Mouse (Mus musculus) embryonic facial prominence, embryonic 10.5 days (tissue): Measurements from ENCODE around the gene Capn5. TPM values are rescaled to one million over a fixed set of nuclear protein-coding genes. Genes with fewer than 3 reads are reported as not detected.

Experiments
- DNase-seq: peaks from one replicate; pipeline ENCODE4 v3.0.0-alpha.2; 2017; ENCODE audit warnings: low spot score
- H3K27ac ChIP-seq: fragments of 300-500 bp; sonication (generic); replicated peaks from 2 replicates; pipeline ENCODE4 v1.5.1; 2016; ENCODE audit warnings: mild to moderate bottlenecking
- H3K27me3 ChIP-seq: fragments of 300-500 bp; sonication (generic); replicated peaks from 2 replicates; pipeline ENCODE4 v1.6.1; 2016; ENCODE audit warnings: low read depth, mild to moderate bottlenecking; ENCODE audit not compliant: poor library complexity, severe bottlenecking
- H3K36me3 ChIP-seq: fragments of 300-500 bp; sonication (generic); replicated peaks from 2 replicates; pipeline ENCODE4 v1.6.1; 2016; ENCODE audit warnings: mild to moderate bottlenecking, moderate library complexity
- H3K4me1 ChIP-seq: fragments of 300-500 bp; sonication (generic); 2 replicates; pipeline ENCODE4 v1.6.1; 2016
- H3K4me3 ChIP-seq: fragments of 300-500 bp; sonication (generic); 2 replicates; pipeline ENCODE4 v1.5.1; 2016; ENCODE audit warnings: mild to moderate bottlenecking, moderate library complexity
- H3K9me3 ChIP-seq: fragments of 300-500 bp; sonication (generic); 2 replicates; pipeline ENCODE4 v1.6.1; 2016; ENCODE audit warnings: mild to moderate bottlenecking
- WGBS: fragments of 180-500 bp; shearing (Covaris S2); methylation state at CpG from one replicate; pipeline ENCODE4 v1.1.7; 2016; 5-methylcytosine and 5-hydroxymethylcytosine counted together
- polyA plus RNA-seq: library from polyadenylated mRNA; unstranded; fragments of >200 nt; fragmentation: Nextera tagmentation; extraction: Ambion mirVana; gene quantifications from 2 replicates; pipeline ENCODE4 v1.2.1, GENCODE M21; 2016

The Capn5 gene
- polyA plus RNA-seq, 1 experiment from 2014 or later: 4.7 TPM

DNA sequence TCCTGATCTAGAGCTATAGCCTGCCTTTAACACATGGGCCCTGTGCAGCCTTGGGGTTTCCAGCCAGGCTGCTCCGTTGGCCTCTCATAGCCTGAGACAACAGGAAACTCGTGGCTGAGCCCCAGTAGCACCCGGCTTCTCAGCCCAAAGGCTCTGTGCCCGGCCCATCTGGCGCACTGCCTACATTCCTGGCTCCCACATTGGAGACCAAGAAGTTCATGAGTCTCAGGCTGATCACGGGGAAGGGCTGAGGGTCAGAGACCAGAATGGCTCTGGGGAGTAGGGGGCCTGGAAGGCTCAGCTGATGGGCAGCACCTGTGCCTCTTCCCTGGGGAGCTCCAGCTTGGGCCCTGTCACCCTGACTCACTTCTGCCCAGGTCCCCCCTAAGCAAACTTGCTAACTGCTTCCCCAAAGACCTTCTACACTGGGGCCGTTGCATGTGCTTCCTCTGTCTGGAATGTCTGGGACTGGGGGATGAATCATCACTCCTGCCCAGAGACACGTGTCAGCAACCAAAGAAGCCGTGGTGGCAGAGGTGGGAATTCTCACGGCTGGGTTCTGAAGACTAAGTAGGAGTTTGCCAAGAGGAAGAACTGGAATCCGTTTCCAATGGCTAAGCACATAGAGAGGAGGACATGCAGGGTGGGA, 60.9 kb downstream of the Capn5 start:
- Histone ChIP-seq H3K4me1 (peaks cover 39% of the 10 kb centered on the region), H3K9me3 (no peaks in the 10 kb centered on the region), H3K36me3 (no peaks in the 10 kb centered on the region), H3K27me3 (peaks cover 22% of the 10 kb centered on the region), H3K27ac (no peak overlapping the region), H3K4me3 (no peak overlapping the region)
- WGBS: 75% methylated on average over 11 of the region's 11 CpGs
- no peak for DNase-seq

DNA sequence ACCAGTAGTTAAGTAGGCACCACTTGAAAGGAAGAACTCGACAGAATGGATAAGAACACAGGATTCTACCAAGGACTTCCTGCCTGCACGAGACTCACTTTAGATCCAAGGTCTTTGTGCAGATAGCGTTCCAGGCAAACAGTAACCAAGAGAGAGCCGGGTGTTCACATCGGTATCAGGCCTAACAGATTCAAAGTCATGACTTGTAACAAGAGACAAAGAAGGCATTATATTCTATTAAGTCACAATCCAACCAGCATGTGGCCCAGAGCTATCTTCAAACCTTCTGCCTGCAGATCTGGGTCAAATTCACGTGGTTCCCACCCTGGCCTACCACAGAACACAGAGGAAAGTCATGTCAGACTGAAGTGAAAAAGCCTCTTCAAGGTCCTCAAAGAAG, 63.4 kb downstream of the Capn5 start:
- 64% methylated on average over 6 of the region's 6 CpGs for WGBS
- Histone ChIP-seq H3K4me1 (peaks cover 37% of the 10 kb centered on the region), H3K9me3 (no peaks in the 10 kb centered on the region), H3K27ac (no peak overlapping the region), H3K27me3 (peaks cover 38% of the 10 kb centered on the region), H3K4me3 (no peak overlapping the region), H3K36me3 (no peaks in the 10 kb centered on the region)
- DNase-seq: no peak

DNA sequence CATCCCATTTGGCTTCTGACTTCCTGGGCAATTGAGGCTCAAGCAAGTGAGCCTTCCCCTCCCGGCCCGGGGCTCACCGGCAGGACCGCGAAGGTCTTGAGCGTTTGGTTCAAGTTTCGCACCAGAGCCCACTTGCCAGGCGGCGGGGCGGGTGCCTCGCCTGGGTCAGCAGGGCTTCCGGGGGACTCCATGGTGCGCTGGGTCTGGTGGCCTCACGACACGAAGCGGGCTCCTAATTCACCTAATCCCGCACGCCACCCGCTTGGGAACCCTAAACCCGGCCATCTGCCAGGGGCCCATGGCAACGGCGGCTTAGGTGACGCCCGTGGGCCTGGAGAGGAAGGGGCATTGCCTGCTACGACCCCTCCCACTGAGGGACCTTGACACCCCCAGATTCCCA, 66.8 kb downstream of the Capn5 start:
- DNase-seq: peak; percentile 43
- Histone ChIP-seq H3K4me3 (peak overlapping the region; percentile 51), H3K27ac (peak overlapping the region; percentile 31; the same call in 1 of the 2 replicates), H3K9me3 (no peaks in the 10 kb centered on the region), H3K4me1 (peaks cover 15% of the 10 kb centered on the region), H3K36me3 (no peaks in the 10 kb centered on the region), H3K27me3 (peaks cover 45% of the 10 kb centered on the region)
- WGBS: 6% methylated on average over 25 of the region's 25 CpGs

DNA sequence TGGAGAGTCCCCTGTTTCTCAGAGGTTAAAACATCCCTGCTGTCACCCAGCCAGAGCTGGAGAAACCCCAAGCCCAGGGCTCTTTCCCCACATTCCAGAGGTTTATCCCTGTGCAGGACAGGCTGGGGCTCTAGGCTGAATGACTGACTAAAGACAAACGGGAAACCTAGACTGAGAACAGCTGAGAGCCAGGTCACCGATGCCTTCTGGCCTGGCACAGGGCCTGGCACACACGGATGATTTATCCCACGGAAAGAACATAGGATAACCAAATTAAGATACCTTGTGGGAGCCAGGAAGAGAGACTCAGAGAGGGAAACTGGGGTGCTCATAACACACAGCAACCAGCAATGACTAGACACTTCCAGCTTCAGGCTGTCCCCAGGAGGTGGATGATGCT, 68.3 kb downstream of the Capn5 start:
- Histone ChIP-seq H3K36me3 (no peaks in the 10 kb centered on the region), H3K27me3 (peaks cover 45% of the 10 kb centered on the region), H3K4me3 (no peak overlapping the region), H3K4me1 (peaks cover 19% of the 10 kb centered on the region), H3K9me3 (no peaks in the 10 kb centered on the region), H3K27ac (no peak overlapping the region)
- 79% methylated on average over 4 of the region's 4 CpGs for WGBS
- DNase-seq: no peak

DNA sequence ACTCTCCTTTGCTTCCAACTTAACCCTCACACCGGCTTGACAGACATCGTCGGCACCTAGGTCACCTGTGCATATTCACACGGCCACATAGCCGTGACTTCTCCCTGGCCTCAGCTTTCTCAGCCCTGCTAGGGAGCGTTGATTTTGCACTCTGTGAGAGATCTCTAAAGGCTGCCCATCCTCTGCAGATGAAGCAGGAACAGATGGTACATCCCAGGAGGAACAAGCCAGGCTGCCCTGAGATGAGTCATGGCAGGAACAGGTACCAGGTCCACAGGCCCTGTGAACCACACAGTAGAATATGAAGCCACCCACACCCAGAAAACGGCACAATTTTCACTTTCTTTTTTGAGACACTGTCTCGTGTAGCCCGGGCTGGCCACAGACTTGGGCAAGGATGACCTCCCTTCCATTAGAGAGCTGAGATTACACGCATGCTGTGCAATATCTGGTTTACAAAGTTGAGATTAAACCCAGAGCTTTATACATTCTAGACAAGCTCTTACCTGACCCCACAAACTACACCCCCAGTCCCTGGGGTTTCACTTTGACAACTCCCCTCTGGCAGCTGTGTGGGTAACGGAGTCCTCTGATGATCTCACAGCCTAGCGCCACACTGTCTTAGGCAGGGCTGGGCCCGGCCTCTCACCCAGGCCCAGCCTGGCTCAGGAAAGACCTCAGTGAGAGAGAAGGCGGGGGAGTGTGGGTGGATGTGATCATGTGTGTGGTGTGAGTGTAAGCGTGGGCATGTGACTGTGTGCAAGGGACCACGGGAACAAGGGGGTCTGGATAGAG, 69.2 kb downstream of the Capn5 start:
- Histone ChIP-seq H3K4me1 (peaks cover 24% of the 10 kb centered on the region), H3K36me3 (no peaks in the 10 kb centered on the region), H3K9me3 (no peaks in the 10 kb centered on the region), H3K27me3 (peaks cover 45% of the 10 kb centered on the region), H3K27ac (no peak overlapping the region), H3K4me3 (no peak overlapping the region)
- DNase-seq: no peak
- WGBS: 85% methylated on average over 16 of the region's 16 CpGs

DNA sequence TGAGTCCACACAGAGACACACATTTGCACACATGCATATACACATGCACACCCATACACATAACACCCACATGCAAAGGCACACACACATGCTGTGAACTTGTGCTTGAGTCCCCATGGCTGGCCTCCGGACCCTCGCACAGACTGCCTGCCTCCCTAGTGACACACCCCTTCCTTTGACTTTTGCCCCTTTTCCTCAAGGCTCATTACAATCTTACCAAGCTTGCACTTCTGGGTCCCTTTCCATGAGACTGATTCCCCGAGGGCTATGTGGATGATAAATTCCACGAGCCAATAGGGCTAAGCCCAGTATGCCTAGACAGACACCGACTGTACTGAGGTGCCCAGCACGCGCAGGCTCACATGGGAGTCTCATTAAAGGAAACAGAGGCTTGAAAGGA, 71.8 kb downstream of the Capn5 start:
- no peaks in the 10 kb centered on the region for H3K36me3 ChIP-seq
- H3K4me1 ChIP-seq: peaks cover 36% of the 10 kb centered on the region
- WGBS: 83% methylated on average over 7 of the region's 7 CpGs
- peaks cover 23% of the 10 kb centered on the region for H3K27me3 ChIP-seq
- no peaks in the 10 kb centered on the region for H3K9me3 ChIP-seq
- no peak overlapping the region for H3K27ac ChIP-seq
- no peak overlapping the region for H3K4me3 ChIP-seq
- DNase-seq: no peak

DNA sequence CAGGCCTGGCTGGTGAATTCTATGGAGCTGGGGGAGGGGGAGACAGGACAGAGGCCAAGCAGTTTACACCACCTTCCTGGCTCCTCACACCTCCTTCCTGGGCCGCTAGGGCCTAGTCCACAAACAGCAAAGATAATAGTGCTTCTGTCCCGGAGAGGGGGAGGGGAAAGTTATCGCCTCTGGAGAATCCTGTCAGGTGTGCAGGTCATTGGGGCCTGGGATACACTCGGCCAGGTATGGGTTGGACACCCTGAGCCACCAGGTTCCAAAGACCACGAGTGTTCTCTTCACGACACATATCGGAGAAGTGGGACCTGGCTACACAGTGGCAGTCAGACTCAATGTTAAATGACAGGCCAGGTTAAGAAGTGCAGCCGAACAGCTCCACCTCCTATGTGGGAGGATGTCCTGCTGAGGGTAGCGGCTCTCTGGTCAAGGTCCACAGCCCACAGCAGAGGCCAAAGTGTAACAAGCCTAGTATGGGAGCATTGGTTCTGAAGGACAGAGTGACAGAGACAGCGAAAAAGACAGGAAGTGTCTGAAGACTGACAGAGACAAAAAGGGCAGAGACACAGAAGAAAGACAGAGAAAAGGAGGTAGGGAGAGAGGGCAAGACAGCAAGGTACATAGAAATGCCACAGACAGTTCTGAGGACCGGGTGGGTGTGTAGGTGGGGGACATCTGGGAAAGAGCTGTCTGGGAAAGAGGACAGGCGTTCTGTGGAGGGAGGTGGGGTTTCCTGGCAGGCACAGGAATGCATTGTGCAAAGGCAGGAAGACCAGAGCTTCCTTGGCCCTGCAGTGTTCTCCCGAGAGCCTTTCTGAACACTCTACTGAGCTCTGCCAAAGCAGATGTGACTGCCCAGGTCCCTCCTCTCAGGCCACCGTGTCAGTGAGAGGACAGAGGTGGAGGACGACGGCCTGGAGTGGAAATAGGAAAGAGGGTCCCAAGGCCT, 73.3 kb downstream of the Capn5 start:
- H3K27ac ChIP-seq: no peak overlapping the region; the same call in 1 of the 2 replicates
- no peaks in the 10 kb centered on the region for H3K9me3 ChIP-seq
- H3K36me3 ChIP-seq: no peaks in the 10 kb centered on the region
- no peak overlapping the region for H3K4me3 ChIP-seq
- no peak for DNase-seq
- H3K4me1 ChIP-seq: peaks cover 30% of the 10 kb centered on the region
- 60% methylated on average over 16 of the region's 16 CpGs for WGBS
- peaks cover 8% of the 10 kb centered on the region for H3K27me3 ChIP-seq

DNA sequence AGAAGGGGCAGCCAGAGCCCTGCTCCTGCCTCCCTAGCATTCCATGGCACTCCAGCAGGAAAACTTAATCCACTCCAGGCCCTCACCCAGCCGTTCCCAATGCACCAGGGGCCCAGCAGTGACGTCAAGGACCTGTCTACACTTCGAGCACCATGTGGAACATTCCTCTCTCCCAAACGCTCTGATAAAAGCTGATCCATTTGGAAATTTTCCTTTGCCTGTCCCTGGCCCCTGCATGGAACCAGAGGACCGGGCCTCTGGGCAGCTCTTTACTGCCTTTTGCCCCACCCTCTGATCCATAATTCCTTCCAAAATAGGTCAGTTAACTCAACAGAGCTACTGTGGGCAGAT, 74.2 kb downstream of the Capn5 start:
- H3K27ac ChIP-seq: peak overlapping the region; percentile 44
- 79% methylated on average over 5 of the region's 5 CpGs for WGBS

DNA sequence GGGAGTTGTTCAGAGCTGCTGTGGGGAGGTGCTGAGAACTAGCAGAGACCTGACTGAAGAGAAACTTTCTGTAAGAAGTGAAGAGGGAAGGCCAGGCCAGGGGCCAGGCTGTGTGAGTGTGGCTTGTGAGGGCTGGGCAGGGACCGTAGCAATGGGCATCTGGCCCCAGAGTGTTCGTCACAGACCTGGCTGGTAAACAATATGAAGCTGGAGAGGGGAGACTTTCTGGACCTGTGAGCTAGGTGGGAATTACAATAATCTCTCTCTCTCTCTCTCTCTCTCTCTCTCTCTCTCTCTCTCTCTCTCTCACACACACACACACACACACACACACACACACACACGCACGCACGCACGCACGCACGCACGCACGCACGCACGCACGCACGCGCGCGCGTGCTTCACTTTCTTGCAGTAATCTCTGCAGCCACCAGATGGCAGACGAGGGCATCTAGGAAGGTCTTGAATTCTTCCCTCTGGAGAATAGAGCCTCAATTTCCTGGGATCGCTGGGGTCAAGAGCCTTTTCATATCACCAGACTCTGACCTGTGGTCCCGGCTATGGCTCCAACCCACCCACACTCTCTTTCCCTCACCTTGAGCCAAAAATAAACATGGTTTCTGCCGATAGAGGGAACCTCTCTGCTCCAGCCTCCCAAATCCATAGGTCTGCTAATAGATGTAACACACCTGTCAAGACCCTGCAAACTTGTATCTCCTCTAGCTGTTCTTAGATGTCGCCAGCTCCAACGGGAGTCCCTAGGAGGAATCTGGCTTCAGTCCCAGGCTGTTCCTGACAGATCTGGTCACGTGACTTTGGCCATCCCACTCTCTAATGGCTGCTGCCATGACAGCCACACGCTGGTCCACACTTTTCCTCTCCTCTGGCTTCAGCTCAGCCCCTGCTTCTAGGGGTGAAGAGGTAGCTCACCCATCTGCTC, 74.8 kb downstream of the Capn5 start:
- H3K9me3 ChIP-seq: no peaks in the 10 kb centered on the region
- 16% methylated on average over 26 of the region's 26 CpGs for WGBS
- H3K4me3 ChIP-seq: peak overlapping the region; percentile 50
- H3K27me3 ChIP-seq: no peaks in the 10 kb centered on the region
- peaks cover 2% of the 10 kb centered on the region for H3K36me3 ChIP-seq
- DNase-seq: peak; percentile 87
- peaks cover 30% of the 10 kb centered on the region for H3K4me1 ChIP-seq
- H3K27ac ChIP-seq: peak overlapping the region; percentile 87

More for the DNA sequence above, 74.2 kb downstream of the Capn5 start:
- Histone ChIP-seq H3K4me3 (no peak overlapping the region), H3K9me3 (no peaks in the 10 kb centered on the region), H3K36me3 (no peaks in the 10 kb centered on the region), H3K4me1 (peaks cover 30% of the 10 kb centered on the region), H3K27me3 (no peaks in the 10 kb centered on the region)
- DNase-seq: no peak

DNA sequence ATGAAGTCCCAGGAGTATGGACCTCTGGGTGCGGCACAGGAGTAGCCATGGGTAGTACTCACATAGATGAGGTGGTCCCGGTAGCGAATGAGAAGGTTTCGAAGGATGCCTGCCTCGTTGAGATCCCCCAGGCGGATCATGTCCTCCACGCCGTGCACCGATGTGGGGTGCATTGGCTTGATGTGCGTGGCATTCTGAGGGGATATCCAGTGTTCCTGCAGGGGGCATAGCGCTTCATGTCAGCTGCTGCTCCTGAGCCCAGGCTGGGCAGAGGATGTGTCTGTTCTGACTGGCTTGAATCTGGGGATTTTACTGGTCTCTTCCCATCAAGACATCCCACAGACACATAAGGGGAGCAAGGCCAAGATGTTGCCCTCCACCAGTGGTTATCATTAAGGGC, 75.6 kb downstream of the Capn5 start:
- H3K4me1 ChIP-seq: peaks cover 30% of the 10 kb centered on the region
- H3K27ac ChIP-seq: peak overlapping the region; percentile 87
- 94% methylated on average over 11 of the region's 11 CpGs for WGBS
- H3K36me3 ChIP-seq: peaks cover 10% of the 10 kb centered on the region
- no peaks in the 10 kb centered on the region for H3K27me3 ChIP-seq
- peak overlapping the region; percentile 50; the same call in 1 of the 2 replicates for H3K4me3 ChIP-seq
- DNase-seq: no peak
- peaks cover 2% of the 10 kb centered on the region; the same call in 1 of the 2 replicates for H3K9me3 ChIP-seq

DNA sequence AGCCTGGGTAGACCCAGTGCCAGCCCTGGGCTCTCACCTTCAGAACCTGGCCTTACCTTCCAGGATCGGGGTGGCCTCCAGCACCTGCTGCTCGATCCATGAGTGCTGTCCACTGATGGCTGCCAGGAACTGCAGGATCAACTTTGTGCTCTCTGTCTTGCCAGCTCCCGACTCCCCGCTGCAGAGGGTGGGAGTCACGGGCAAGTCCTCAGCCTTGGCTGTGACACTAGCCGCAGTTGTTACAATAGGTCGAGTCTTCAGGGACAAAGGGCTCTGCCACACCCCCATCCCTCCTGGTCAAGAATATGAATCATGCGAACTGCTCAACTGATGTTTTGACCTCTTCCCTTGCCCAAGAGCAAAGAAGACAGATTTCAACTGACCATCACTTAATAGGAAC, 80.5 kb downstream of the Capn5 start:
- no peak for DNase-seq
- WGBS: 95% methylated on average over 8 of the region's 8 CpGs
- peaks cover 6% of the 10 kb centered on the region for H3K9me3 ChIP-seq
- H3K4me3 ChIP-seq: no peak overlapping the region
- H3K27ac ChIP-seq: no peak overlapping the region
- H3K27me3 ChIP-seq: no peaks in the 10 kb centered on the region
- peaks cover 6% of the 10 kb centered on the region for H3K4me1 ChIP-seq
- H3K36me3 ChIP-seq: peaks cover 34% of the 10 kb centered on the region
